1 mouse cellular context compared by ENCODE assay signal in the genomic region with DNA sequence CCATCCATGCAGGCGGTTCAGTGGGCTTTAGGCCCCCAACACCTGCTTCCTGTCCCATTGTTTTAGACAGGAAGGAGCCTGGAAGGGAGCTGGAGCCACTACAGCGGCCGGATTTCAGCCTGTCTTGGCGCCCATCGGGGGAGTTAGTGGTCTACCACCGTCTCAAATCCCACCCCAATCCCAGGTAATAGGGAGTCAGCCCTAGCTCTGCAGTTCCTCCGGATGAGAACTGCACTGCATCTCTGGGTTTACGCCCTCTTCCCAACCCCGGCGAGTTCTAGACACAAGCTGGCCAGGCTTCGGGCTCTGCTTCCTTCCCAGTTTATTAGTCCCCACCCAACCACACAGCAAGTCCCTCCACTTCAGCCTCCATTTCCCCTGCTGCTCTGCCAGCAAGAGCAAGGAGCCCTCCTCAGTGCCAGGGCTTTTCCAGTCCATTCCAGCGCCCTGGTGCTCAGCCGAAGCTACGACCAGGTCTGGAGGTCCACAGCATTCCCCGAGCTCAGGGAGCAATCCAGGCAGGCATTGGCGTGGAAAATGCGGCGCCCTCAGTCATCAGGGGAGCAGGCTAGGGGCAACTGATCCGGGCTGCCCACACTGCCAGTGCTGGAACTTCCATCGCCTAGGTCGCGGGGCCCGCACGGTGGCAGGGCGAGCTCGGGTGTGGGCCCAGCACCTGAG.
TF ChIP-seq lines count a peak whose summit lies in the region.

No protein-coding gene starts in this region.

TF ChIP-seq in CH12.LX, 34 proteins besides CTCF, POLR2A, EP300 and RAD21 (continued from another document):
- TF ChIP-seq KAT2A (IDR thresholded peaks at IDR 0.05; ENCODE audit: insufficient replicate concordance, low read length), result no peak
- TF ChIP-seq MEF2A (IDR thresholded peaks at IDR 0.05; ENCODE audit: borderline replicate concordance, low read depth, low read length), result no peak
- TF ChIP-seq TCF12 (IDR thresholded peaks at IDR 0.05; ENCODE audit: low read depth, low read length), result no peak
- TF ChIP-seq IRF4 (IDR thresholded peaks at IDR 0.05; ENCODE audit: low read depth, low read length), result no peak
- TF ChIP-seq NRF1 (IDR thresholded peaks at IDR 0.05; ENCODE audit: low read depth, low read length), result no peak; the same call in 1 of the 2 replicates
- TF ChIP-seq SIN3A (IDR thresholded peaks at IDR 0.05; ENCODE audit: low read length), result no peak
- no peak for TF ChIP-seq USF1 (IDR thresholded peaks at IDR 0.05; ENCODE audit: low read depth, low read length)
- no peak for TF ChIP-seq JUN (IDR thresholded peaks at IDR 0.05; ENCODE audit: insufficient read depth, low read depth, low read length)
TF ChIP-seq in CH12.LX: peak in this region for 0.
